Mouse (Mus musculus) forebrain, embryonic 10.5 days (tissue): ENCODE results near the gene Pld3. TPM values are rescaled to one million over a fixed set of nuclear protein-coding genes. Genes with fewer than 3 reads are reported as not detected.

Experiments
- DNase-seq: peaks from one replicate; pipeline ENCODE4 v3.0.0-alpha.2; 2017; ENCODE audit warnings: low spot score; ENCODE audit errors: extremely low spot score
- H3K27ac ChIP-seq: fragments of 300-500 bp; sonication (generic); 2 replicates; pipeline ENCODE4 v1.5.1; 2016; ENCODE audit warnings: mild to moderate bottlenecking
- H3K27me3 ChIP-seq: fragments of 300-500 bp; sonication (generic); 2 replicates; pipeline ENCODE4 v1.6.1; 2016; ENCODE audit warnings: mild to moderate bottlenecking; ENCODE audit not compliant: poor library complexity, severe bottlenecking
- H3K36me3 ChIP-seq: fragments of 300-500 bp; sonication (generic); replicated peaks from 2 replicates; pipeline ENCODE4 v1.6.1; 2016; ENCODE audit warnings: mild to moderate bottlenecking, moderate library complexity
- H3K4me1 ChIP-seq: fragments of 300-500 bp; sonication (generic); 2 replicates; pipeline ENCODE4 v1.6.1; 2016
- H3K4me3 ChIP-seq: fragments of 300-500 bp; sonication (generic); 2 replicates; pipeline ENCODE4 v1.5.1; 2016; ENCODE audit warnings: mild to moderate bottlenecking, moderate library complexity
- H3K9me3 ChIP-seq: fragments of 300-500 bp; sonication (generic); 2 replicates; pipeline ENCODE4 v1.6.1; 2016; ENCODE audit warnings: mild to moderate bottlenecking, moderate library complexity
- WGBS: fragments of 180-500 bp; shearing (Covaris S2); methylation state at CpG from one replicate; pipeline ENCODE4 v1.1.7; 2016; 5-methylcytosine and 5-hydroxymethylcytosine counted together
- polyA plus RNA-seq: library from polyadenylated mRNA; unstranded; fragments of >200 nt; fragmentation: Nextera tagmentation; extraction: Ambion mirVana; gene quantifications from 2 replicates; pipeline ENCODE4 v1.2.1, GENCODE M21; 2016

Pld3 gene
- polyA plus RNA-seq: 41.9 and 42.0 TPM in 2 replicates

DNA sequence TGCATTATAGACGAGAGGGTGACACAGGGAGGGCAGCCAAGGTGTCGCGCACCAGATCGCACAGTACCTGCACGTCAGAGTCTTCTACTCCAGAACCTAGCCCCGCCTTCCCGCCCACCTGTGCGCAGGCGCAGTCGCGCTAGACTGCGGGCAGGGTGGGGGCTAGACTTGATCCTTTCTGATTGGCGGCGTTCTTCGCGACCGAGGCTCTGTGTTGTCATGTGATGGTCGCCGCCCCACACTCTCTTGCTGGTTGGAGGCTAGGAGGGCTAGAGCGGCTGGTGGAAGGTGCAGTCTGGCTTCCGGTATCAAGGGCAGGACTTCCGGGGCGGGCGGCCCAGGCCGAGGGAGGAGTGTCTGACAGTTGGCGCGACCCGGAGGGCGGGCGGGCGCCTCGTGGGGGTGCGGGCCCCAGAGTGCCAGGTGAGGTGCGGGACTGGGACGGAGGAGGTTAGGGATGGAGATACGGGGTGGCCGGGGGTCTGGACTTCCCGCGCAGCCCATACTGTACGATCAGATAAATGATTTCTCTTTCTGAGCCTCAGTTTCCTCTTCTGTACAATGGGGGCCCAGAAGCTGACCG, at the start of gene Pld3, which contains the start of gene 2310022A10Rik:
Pld3 (minus strand) TSS at position 288 of the 583 bp plus-strand sequence.
2310022A10Rik (plus strand) TSS at position 303 of the 583 bp plus-strand sequence.
- Histone ChIP-seq H3K27me3 (no peaks in the 10 kb centered on the region), H3K4me1 (peaks cover 28% of the 10 kb centered on the region), H3K27ac (peak within 1 kb of the TSS; percentile 85), H3K9me3 (no peaks in the 10 kb centered on the region), H3K36me3 (peaks cover 19% of the 10 kb centered on the region), H3K4me3 (peak within 1 kb of the TSS; percentile 82)
- WGBS: under 1% methylated on average over 41 of the region's 41 CpGs
- DNase-seq: peak; percentile 98

DNA sequence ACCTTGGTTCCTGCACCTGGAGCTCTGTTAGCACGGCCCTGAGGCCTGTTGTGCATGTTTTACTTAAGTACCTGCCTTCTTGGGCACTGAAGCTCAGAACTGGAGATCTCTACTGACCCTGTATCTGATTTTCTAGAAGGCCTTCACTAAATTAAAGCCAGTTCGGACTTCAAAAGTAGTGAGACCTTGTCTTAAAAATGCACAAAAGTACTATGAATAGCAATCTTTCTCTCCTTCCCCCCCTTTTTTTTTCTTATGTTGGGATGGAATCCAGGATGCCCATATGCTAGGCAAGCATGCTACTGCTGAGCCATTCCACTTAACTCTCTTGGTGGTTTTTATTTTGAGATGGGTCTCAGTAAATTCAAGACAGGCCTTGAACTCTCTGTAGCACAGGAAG, 49.1 kb upstream of the Pld3 start:
- H3K36me3 ChIP-seq: 0 out of 2 replicates have a peak, but pooled peaks cover 4% of the 10 kb centered on the region
- no peak overlapping the region for H3K27ac ChIP-seq
- DNase-seq: no peak
- H3K4me3 ChIP-seq: no peak overlapping the region
- WGBS: 92% methylated on average over 2 of the region's 2 CpGs
- no peaks in the 10 kb centered on the region for H3K27me3 ChIP-seq
- no peaks in the 10 kb centered on the region for H3K9me3 ChIP-seq
- peaks cover 21% of the 10 kb centered on the region for H3K4me1 ChIP-seq

DNA sequence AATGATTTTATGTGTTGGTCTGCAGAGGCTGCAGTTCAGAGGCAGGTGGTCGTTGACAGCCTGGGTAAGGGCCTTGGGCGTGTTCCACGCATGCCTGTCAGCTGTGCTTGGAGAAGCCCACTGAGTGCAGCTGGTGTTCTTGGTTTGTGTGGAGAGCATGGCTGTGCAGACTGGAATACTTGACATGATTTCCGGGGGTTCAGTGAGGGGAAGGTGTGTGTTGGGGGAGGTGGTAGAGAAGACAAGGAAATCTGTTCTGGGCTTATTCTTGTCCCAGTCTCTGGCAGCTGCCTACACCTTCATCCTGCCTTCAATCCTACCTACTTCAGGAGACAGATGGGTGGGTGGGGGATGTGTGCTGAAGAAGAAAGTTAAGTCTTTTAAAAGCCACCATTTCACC, 48.6 kb upstream of the Pld3 start:
- Histone ChIP-seq H3K27me3 (no peaks in the 10 kb centered on the region), H3K27ac (no peak overlapping the region), H3K9me3 (no peaks in the 10 kb centered on the region), H3K4me1 (peaks cover 21% of the 10 kb centered on the region), H3K4me3 (no peak overlapping the region), H3K36me3 (0 out of 2 replicates have a peak, but pooled peaks cover 4% of the 10 kb centered on the region)
- no peak for DNase-seq
- WGBS: 85% methylated on average over 4 of the region's 4 CpGs

DNA sequence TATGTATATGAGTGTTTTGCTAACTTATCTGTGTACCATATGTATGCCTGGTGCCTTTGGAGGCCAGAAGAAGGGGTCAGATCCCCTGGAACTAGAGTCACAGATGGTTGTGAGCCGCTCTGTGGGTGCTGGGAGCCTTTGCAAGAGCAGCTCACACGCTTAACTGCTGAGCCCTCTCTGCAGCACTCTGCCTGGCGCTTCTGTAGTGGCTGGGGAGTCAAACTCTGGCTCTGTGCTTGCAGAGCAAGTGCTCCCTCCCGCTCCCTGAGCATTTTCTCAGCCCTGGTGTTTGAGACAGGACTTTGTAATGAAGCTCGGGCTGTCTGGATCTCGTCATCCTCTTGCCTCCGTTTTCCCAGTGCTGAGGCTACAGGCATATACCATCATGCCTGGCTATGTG, 45.0 kb upstream of the Pld3 start:
- Histone ChIP-seq H3K27me3 (no peaks in the 10 kb centered on the region), H3K4me1 (peaks cover 31% of the 10 kb centered on the region), H3K27ac (no peak overlapping the region), H3K9me3 (no peaks in the 10 kb centered on the region), H3K36me3 (peaks cover 19% of the 10 kb centered on the region), H3K4me3 (no peak overlapping the region)
- WGBS: 79% methylated on average over 7 of the region's 7 CpGs
- DNase-seq: no peak

DNA sequence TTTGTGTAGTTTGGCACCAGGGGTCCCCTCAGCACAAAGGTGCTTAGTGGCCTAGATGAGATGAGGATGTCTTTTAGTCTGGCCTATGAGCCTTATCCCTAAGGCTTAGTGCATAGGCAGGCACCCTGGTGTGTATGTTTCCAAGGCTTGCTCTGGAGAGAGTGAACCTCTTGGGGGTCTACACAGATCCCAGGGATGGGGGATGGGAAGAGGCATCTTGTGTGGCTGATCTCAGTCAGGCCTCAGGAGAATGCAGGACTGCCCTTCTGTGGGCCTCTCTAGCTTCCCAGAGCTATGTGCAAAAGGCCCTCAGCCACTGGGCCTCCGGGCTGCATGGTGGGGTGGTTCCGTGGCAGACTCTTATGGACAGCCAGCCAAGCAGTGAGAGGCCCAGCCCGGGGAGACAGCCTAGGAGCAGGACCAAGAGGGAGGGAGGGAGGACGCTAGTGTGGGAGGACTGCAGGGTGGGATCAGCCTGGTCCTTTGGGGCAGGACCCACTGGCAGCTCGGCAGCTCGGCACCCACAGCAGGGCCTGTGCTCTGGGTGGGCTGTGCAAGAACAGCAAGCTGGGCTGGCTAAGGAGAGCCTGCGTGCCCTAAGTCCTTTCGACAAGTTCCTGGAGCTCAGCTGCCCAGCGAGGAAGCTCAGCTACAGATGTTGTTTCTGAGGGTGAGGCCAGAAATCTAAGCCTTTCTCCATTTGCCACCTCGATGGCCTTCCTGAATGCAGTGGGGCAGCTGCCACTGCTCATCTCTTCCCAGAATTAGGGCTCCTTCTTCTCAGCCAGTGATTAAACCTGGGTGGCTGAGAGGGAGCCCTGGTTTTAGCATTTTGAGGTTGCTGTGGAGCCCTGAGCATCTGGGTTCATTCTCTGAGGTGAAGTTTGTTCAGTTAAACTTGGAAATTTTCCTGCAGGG, 43.8 kb upstream of the Pld3 start:
- Histone ChIP-seq H3K9me3 (no peaks in the 10 kb centered on the region), H3K4me1 (peaks cover 38% of the 10 kb centered on the region), H3K27ac (peak overlapping the region; percentile 64), H3K27me3 (no peaks in the 10 kb centered on the region), H3K36me3 (peaks cover 17% of the 10 kb centered on the region), H3K4me3 (no peak overlapping the region)
- no peak for DNase-seq
- 68% methylated on average over 10 of the region's 10 CpGs for WGBS

DNA sequence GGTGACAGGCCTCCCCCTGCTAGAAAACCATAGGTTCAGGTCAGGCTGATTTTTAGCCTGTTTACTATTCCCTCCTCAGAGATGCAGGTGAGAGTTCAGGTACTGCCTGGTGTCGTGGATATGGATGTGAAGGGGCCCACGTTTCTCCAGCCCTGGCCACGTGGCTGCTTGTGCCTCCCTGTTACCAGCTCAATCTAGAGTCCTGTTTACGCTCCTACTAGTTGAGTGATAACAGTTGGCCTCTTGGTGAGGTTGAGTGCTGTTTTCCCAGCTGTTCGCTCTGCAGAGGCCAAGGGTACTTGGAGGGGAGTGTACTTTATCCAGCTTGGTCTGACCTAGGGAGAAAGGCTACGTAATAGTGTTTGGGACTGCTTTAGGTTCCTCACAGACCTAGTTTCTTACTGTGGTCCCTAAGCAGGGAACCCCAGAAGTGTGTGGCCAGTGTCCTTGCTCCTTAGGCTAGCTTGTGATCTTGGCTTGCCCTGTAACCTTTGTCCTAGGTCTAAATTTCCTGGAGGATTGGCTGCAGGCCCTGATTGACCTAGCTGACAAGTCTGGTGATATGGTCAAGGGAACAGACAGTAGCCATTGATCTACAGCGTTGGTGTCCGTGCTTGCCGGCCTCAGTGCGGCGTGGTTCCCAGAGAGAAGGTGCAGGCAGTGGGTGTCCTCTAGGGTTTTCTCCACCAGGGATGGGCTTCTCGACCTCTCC, 40.1 kb upstream of the Pld3 start:
- 79% methylated on average over 12 of the region's 12 CpGs for WGBS
- Histone ChIP-seq H3K36me3 (peaks cover 17% of the 10 kb centered on the region), H3K4me3 (peak overlapping the region; percentile 80), H3K27me3 (no peaks in the 10 kb centered on the region), H3K9me3 (no peaks in the 10 kb centered on the region), H3K27ac (peak overlapping the region; percentile 97), H3K4me1 (peaks cover 34% of the 10 kb centered on the region)
- no peak for DNase-seq

DNA sequence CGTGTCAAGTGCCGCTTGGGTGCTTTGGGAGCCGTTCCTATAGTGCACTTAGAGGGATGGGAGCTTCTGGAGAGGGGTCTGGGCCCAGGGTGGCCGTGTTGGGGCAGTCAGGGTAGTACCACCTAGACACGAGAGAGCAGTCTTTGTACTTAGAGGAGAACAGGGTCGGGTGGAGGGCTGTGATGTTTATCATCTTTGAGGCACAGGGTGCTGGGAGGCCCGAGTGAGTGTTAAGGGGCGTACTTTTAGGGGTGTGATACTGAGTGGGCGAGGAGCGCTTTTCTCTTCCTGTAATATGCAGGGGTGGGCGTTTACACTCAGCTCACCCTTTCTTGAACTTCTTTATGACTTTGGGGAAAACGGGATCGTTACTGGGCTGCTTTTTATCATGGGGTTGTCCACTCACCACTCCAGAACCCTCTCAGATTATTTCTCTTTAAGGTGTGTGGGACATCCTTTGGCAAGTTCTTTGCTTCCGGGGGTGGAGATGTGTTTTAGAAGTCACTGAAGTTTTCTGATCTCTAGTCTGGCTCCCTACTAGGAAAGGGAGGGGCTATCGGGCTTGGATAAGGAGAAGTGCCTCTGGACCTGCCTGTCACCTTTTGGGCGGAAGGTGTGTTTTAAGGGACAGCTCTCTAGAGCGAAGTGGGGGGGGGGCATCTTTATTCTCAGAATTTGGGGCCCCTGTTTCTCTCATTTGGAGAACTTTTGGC, 39.4 kb upstream of the Pld3 start:
- no peak for DNase-seq
- no peaks in the 10 kb centered on the region for H3K9me3 ChIP-seq
- H3K27me3 ChIP-seq: no peaks in the 10 kb centered on the region
- peak overlapping the region; percentile 80 for H3K4me3 ChIP-seq
- WGBS: 3% methylated on average over 17 of the region's 17 CpGs
- H3K4me1 ChIP-seq: peaks cover 34% of the 10 kb centered on the region
- peaks cover 17% of the 10 kb centered on the region for H3K36me3 ChIP-seq
- H3K27ac ChIP-seq: peak overlapping the region; percentile 97

DNA sequence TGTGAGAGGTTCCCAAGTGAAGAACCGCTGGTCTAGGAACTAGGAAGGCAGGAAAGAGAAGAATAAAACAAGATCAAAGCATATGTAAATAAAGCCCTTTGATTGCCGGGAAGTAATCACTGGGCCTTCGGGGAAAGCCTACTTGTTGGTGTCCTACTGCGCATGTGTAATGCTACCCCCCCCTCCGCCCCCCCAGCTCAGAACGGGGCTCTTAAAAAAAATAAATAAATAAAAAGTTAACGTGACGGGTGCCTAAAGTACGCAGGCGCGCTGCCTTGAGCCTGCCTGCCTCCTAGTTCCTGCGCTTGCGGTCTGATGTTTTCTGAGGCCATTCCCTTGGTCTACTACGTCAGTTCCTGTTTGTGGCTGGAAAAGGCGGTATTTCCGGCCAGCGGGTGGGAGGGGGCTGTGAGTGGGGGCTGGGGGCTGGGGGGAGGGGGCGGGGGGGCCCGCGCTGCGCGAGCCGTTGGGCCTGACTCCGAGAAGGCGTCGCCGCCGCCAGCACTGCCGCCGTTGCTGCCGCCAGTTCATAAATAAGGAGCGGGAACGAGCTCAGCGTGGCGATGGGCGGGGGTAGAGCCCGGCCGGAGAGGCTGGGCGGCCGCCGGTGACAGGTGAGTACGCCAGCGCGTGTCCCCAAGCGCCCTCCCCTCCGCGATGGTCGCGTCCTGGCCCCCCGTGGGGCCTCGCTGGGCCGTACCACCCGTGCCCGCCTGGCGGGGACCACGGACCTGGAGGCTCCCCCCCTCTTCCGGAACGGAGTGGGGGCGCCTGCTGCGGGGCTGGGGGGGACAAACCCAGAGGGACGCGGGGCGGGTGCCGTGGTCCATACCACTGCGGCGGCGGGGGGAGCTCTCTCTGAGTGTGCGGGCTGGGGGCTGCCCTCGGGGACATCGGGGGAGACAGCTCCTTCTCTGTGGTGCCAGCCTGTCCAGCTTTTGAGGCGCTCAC, 38.5 kb upstream of the Pld3 start, which contains the start of gene Akt2:
Akt2 (plus strand) TSS at position 287 of the 951 bp plus-strand sequence.
- H3K36me3 ChIP-seq: peaks cover 17% of the 10 kb centered on the region
- H3K4me1 ChIP-seq: peaks cover 27% of the 10 kb centered on the region
- peak; percentile 97 for DNase-seq
- peak within 1 kb of the TSS; percentile 97 for H3K27ac ChIP-seq
- H3K9me3 ChIP-seq: no peaks in the 10 kb centered on the region
- H3K4me3 ChIP-seq: peak within 1 kb of the TSS; percentile 80
- H3K27me3 ChIP-seq: no peaks in the 10 kb centered on the region
- under 1% methylated on average over 71 of the region's 71 CpGs for WGBS

DNA sequence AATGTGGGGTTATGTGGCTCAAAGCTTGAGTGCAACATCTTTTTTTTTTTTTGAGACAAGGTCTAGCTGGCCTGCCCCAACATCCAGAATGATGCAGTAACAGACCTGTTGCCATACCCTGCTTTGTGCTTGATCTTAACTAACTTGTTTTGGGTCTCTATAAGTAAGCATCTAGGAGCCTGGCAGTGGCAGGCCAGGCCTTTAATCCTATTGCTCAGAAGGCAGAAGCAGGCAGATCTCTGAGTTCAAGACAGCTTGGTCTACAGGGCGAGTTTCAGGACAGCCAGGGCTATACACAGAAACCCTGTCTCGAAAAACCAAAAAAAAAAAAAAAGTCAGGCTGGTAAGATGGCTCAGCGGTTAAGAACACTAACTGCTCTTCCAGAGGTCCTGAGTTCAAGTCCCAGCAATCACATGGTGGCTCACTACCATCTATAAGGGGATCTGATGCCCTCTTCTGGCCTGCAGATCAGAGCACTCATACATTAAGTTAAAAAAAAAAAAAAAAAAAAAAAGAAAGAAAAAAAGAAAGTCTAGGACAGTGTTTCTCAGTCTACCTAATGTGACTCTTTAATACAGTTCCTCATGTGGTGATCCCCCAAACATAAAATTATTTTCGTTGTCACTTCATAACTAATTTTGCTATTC, 37.7 kb upstream of the Pld3 start:
- peak overlapping the region; percentile 80 for H3K4me3 ChIP-seq
- no peaks in the 10 kb centered on the region for H3K27me3 ChIP-seq
- H3K27ac ChIP-seq: peak overlapping the region; percentile 97
- no peak for DNase-seq
- no peaks in the 10 kb centered on the region for H3K9me3 ChIP-seq
- WGBS: 67% methylated on average over 4 of the region's 4 CpGs
- H3K4me1 ChIP-seq: peaks cover 19% of the 10 kb centered on the region
- H3K36me3 ChIP-seq: peaks cover 14% of the 10 kb centered on the region

DNA sequence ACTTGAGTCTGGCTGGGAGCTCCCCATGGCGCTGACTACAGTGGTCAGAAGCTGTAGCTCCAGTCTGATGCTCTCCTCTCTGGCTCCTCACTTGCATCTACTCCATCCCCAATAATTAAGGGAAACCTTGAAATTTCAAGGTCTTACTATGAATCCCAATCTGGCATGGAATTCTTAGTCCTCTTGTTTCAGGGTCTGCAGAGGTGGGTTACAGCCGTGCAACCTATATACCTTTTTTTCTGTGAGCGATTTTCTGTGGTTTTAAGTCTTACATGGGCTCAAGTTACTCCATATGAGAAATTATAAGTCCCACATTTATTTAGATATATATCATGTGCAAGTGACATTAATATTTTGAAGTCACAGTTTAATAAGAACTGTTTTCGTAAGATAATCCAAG, 37.1 kb upstream of the Pld3 start:
- Histone ChIP-seq H3K4me1 (peaks cover 14% of the 10 kb centered on the region), H3K27ac (no peak overlapping the region), H3K4me3 (no peak overlapping the region), H3K27me3 (no peaks in the 10 kb centered on the region), H3K9me3 (no peaks in the 10 kb centered on the region), H3K36me3 (peaks cover 14% of the 10 kb centered on the region)
- 96% methylated on average over 4 of the region's 4 CpGs for WGBS
- no peak for DNase-seq

DNA sequence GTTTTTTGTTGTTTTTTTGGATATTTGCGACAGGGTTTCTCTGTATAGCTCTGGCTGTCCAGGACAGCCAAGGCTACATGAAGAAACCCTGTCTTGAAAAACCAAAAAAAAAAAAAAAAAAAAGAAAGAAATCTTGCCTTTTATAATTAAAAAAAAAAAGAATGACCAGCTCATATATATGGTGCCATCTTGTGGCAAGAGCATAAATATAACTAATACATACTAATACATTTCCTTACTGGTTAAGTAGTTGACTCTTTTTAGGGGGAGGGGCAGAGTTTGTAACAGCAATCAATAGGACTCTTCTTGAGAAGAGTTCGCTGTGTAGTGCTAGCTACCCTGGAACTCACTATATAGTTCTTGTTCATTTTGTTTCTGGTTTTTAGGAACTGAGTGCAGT, 34.7 kb upstream of the Pld3 start:
- Histone ChIP-seq H3K9me3 (no peaks in the 10 kb centered on the region), H3K27me3 (no peaks in the 10 kb centered on the region), H3K4me1 (peaks cover 4% of the 10 kb centered on the region), H3K27ac (no peak overlapping the region), H3K36me3 (peaks cover 28% of the 10 kb centered on the region), H3K4me3 (no peak overlapping the region)
- DNase-seq: no peak
- 83% methylated on average over 2 of the region's 2 CpGs for WGBS
